ENCODE assay signal across 21 mouse cellular contexts in genomic region chr2:179790684-179791083, GRCm38 (mm10).
"Had no signal": no experiment of that assay in that cellular context is flagged by ENCODE, and none has a peak within 500 bp of the region (broad histone marks: within the 10 kb centered on the region; RNA-seq: fewer than 3 reads in every experiment).

No protein-coding gene starts in this region.

- H3K36me3 ChIP-seq: limb, embryonic 10.5 days; limb, embryonic 13.5 days; liver, embryonic 12.5 days; liver, embryonic 15.5 days; lung, embryonic 15.5 days; midbrain, embryonic 12.5 days; neural tube, embryonic 12.5 days; neural tube, embryonic 15.5 days; stomach, embryonic 15.5 days had no signal

- H3K4me2 ChIP-seq: limb, embryonic 13.5 days; liver, embryonic 12.5 days; liver, embryonic 15.5 days; lung, embryonic 15.5 days; midbrain, embryonic 12.5 days; neural tube, embryonic 12.5 days; neural tube, embryonic 15.5 days; stomach, embryonic 15.5 days had no signal

- H3K9ac ChIP-seq: limb, embryonic 13.5 days; liver, embryonic 12.5 days; liver, embryonic 15.5 days; lung, embryonic 15.5 days; midbrain, embryonic 12.5 days; neural tube, embryonic 12.5 days; neural tube, embryonic 15.5 days; stomach, embryonic 15.5 days had no signal

- H3K4me1 ChIP-seq: liver, embryonic 12.5 days; liver, embryonic 15.5 days; stomach, embryonic 15.5 days had no signal

- DNase-seq: kidney, adult 9 months; kidney, postnatal 14 days; kidney, postnatal 4 days; liver; lung, adult 18-20 months; lung, postnatal 10 days; retina, postnatal 1 day; right cerebral cortex, postnatal 25 days; spleen, adult 18-20 months; thymus, postnatal 25 days had no signal

- H3K9me3 ChIP-seq: limb, embryonic 10.5 days; limb, embryonic 13.5 days; liver, embryonic 12.5 days; liver, embryonic 15.5 days; lung, embryonic 15.5 days; midbrain, embryonic 12.5 days; neural tube, embryonic 12.5 days; neural tube, embryonic 15.5 days; stomach, embryonic 15.5 days had no signal

- ATAC-seq: liver, embryonic 12.5 days; midbrain, embryonic 16.5 days had no signal

- H3K27me3 ChIP-seq: liver, embryonic 12.5 days; liver, embryonic 15.5 days; lung, embryonic 15.5 days; midbrain, embryonic 12.5 days; neural tube, embryonic 12.5 days; neural tube, embryonic 15.5 days; stomach, embryonic 15.5 days had no signal

- H3K27ac ChIP-seq: limb, embryonic 10.5 days; limb, embryonic 13.5 days; liver, embryonic 12.5 days; liver, embryonic 15.5 days; lung, embryonic 15.5 days; macrophage; midbrain, embryonic 12.5 days; neural tube, embryonic 12.5 days; neural tube, embryonic 15.5 days; stomach, embryonic 15.5 days had no signal

- H3K4me3 ChIP-seq: limb, embryonic 10.5 days; limb, embryonic 13.5 days; liver, embryonic 12.5 days; liver, embryonic 15.5 days; lung, embryonic 15.5 days; midbrain, embryonic 12.5 days; neural tube, embryonic 12.5 days; neural tube, embryonic 15.5 days; stomach, embryonic 15.5 days had no signal
